10 mouse cellular contexts compared by ENCODE assay signal in genomic region chr5:33947035-33947434, GRCm38 (mm10). TPM values are rescaled to one million over a fixed set of nuclear protein-coding genes. Genes with fewer than 3 reads are reported as not detected.
DNase-seq lines count a peak whose midpoint lies in the region; ATAC-seq and TF ChIP-seq lines count a peak whose summit lies in the region.
"Not testable (repeated sequence)": the region's sequence is repeated elsewhere in the genome, so short reads cannot be mapped to it uniquely, and the experiment has no call there.
"Had no signal": no experiment of that assay in that cellular context is flagged by ENCODE, and none has a peak within 500 bp of the region (broad histone marks: within the 10 kb centered on the region; RNA-seq: fewer than 3 reads in every experiment).

No protein-coding gene starts in this region.

- H3K27ac ChIP-seq in MEL (ENCODE audit: control insufficient read depth, low read depth, low read length); gastrocnemius, adult 2 months; kidney, adult 2 months (ENCODE audit: insufficient read depth, low read depth, low read length); liver, embryonic 14.5 days; midbrain, embryonic 11.5 days (ENCODE audit: low read depth, low read length): not testable (repeated sequence)

- not testable (repeated sequence) for H3K9ac ChIP-seq in MEL (ENCODE audit: control insufficient read depth, low read depth, low read length, poor library complexity, severe bottlenecking); liver, embryonic 14.5 days (replicated peaks); midbrain, embryonic 11.5 days (ENCODE audit: low read length)

- WGBS in kidney, adult 2 months = 86% methylated on average over 16 of the region's 16 CpGs
- 78% methylated on average over 16 of the region's 16 CpGs for WGBS in liver, embryonic 14.5 days (ENCODE audit: insufficient replicate concordance)
- WGBS in midbrain, embryonic 11.5 days = 87% methylated on average over 16 of the region's 16 CpGs

- not testable (repeated sequence) for H3K4me3 ChIP-seq in MEL (ENCODE audit: control insufficient read depth in 1 of 2, insufficient read depth in 1 of 2, low read depth in 2 of 2, low read length in 2 of 2); gastrocnemius, adult 2 months; kidney, adult 2 months (ENCODE audit: insufficient read depth, low read depth, low read length); liver, embryonic 14.5 days (ENCODE audit: insufficient read depth in 1 of 2, low read depth in 2 of 2, low read length in 2 of 2); midbrain, embryonic 11.5 days (ENCODE audit: low read depth, low read length)

- intact Hi-C loops in gastrocnemius, adult 2 months (cut with DNase I) = not testable (repeated sequence)

- peak; percentile 11 for TF ChIP-seq RAD21 in MEL (IDR thresholded peaks at IDR 0.05; ENCODE audit: low read depth, low read length)

- not testable (repeated sequence) for H3K79me2 ChIP-seq in MEL (ENCODE audit: control insufficient read depth, insufficient read depth, low read length, poor library complexity)

- TF ChIP-seq EP300 in MEL (IDR thresholded peaks at IDR 0.05; ENCODE audit: low read depth in 1 of 2, low read length in 2 of 2); liver, embryonic 14.5 days (IDR thresholded peaks at IDR 0.05; ENCODE audit: low read depth): not testable (repeated sequence)

- not testable (repeated sequence) for TF ChIP-seq POLR2A in MEL (IDR thresholded peaks at IDR 0.05; ENCODE audit: control insufficient read depth in 1 of 2, insufficient read depth in 1 of 2, low read depth in 1 of 2, low read length in 2 of 2, poor library complexity in 1 of 2); kidney, adult 2 months (IDR thresholded peaks at IDR 0.05; ENCODE audit: low read depth, low read length)

- H3K4me1 ChIP-seq in MEL (ENCODE audit: control insufficient read depth in 1 of 2, insufficient read depth in 2 of 2, low read length in 2 of 2); kidney, adult 2 months (ENCODE audit: control insufficient read depth, insufficient read depth, low read length); liver, embryonic 14.5 days (replicated peaks; ENCODE audit: control insufficient read depth in 2 of 2, insufficient read depth in 2 of 2, low read length in 1 of 2); midbrain, embryonic 11.5 days (ENCODE audit: control insufficient read depth, insufficient read depth, low read length): not testable (repeated sequence)

- peak; percentile 28 to 34 for DNase-seq in B cell, adult 2 months
- not testable (repeated sequence) for DNase-seq in MEL (ENCODE audit: low read depth, low spot score); gastrocnemius, adult 2 months; kidney, adult 2 months; liver, embryonic 14.5 days (ENCODE audit: low read depth in 3 of 3, low spot score in 3 of 3)
- DNase-seq in ZHBTc4 (ENCODE audit: low read depth, low spot score) = peak; percentile 35
- peak; percentile 72 for DNase-seq in midbrain, embryonic 11.5 days (ENCODE audit: low spot score, missing footprints)

- H3K4me2 ChIP-seq in liver, embryonic 14.5 days (ENCODE audit: low read depth); midbrain, embryonic 11.5 days: not testable (repeated sequence)

- not testable (repeated sequence) for H3K27me3 ChIP-seq in MEL (ENCODE audit: control insufficient read depth in 1 of 2, insufficient read depth in 2 of 2, low read length in 2 of 2); kidney, adult 2 months (replicated peaks; ENCODE audit: control insufficient read depth, insufficient read depth, low read length); liver, embryonic 14.5 days (ENCODE audit: control insufficient read depth, insufficient read depth, low read length); midbrain, embryonic 11.5 days (ENCODE audit: control insufficient read depth, insufficient read depth, low read length)

- not testable (repeated sequence) for H3K36me3 ChIP-seq in MEL (ENCODE audit: control insufficient read depth in 1 of 2, insufficient read depth in 2 of 2, low read length in 2 of 2); kidney, adult 2 months (ENCODE audit: control insufficient read depth, insufficient read depth, low read length); liver, embryonic 14.5 days (replicated peaks; ENCODE audit: control insufficient read depth, insufficient read depth, low read depth); midbrain, embryonic 11.5 days (ENCODE audit: control insufficient read depth, insufficient read depth, low read length)

- TF ChIP-seq CTCF in MEL (IDR thresholded peaks at IDR 0.05 in 2 of 3, conservative IDR thresholded peaks at IDR 0.05 in 1 of 3; ENCODE audit: control insufficient read depth in 1 of 3, insufficient read depth in 1 of 3, low read depth in 2 of 3, low read length in 3 of 3, poor library complexity in 1 of 3, severe bottlenecking in 1 of 3) = peak; percentile 28 to 46 (median 35)
- peak; percentile 39 for TF ChIP-seq CTCF in gastrocnemius, adult 2 months (IDR thresholded peaks at IDR 0.05)
- TF ChIP-seq CTCF in kidney, adult 2 months (conservative IDR thresholded peaks at IDR 0.05; ENCODE audit: insufficient read depth, insufficient read length, low read depth, low read length) = peak; percentile 38; the same call in 1 of the 2 replicates
- TF ChIP-seq CTCF in liver, embryonic 14.5 days (IDR thresholded peaks at IDR 0.05; ENCODE audit: low read depth) = peak; percentile 72

- H3K9me3 ChIP-seq in MEL (replicated peaks; ENCODE audit: insufficient read depth, low read length); liver, embryonic 14.5 days (ENCODE audit: control insufficient read depth, low read length); midbrain, embryonic 11.5 days (ENCODE audit: control insufficient read depth, low read length): not testable (repeated sequence)

- not testable (repeated sequence) for ATAC-seq in liver, embryonic 14.5 days (ENCODE audit: insufficient read depth); midbrain, embryonic 11.5 days (ENCODE audit: low FRiP score)

RNA-seq across cellular contexts. Expression of gene Nelfa, which starts 10.8 kb away (rescaled TPM):
- total RNA-seq in MEL (2012; rRNA removed) = 58.7 and 60.5 TPM in 2 replicates
- 100 to 1,000 TPM; 117 to 207 TPM for polyA plus RNA-seq in MEL (2012; ENCODE audit: insufficient read depth in 1 of 2, insufficient read length in 2 of 2, low read depth in 1 of 2, low replicate concordance in 2 of 2, missing spikeins in 1 of 2)
- total RNA-seq in gastrocnemius, adult 2 months (2021) = 1 to 10 TPM; 7.1 to 8.2 TPM
- polyA plus RNA-seq in kidney, adult 2 months (2012; rRNA removed) = 23.0 and 24.6 TPM in 2 replicates
- polyA plus RNA-seq in liver, embryonic 14.5 days (2012; rRNA removed) = 20.2 and 22.6 TPM in 2 replicates
- polyA plus RNA-seq in liver, embryonic 14.5 days (2014; fragmentation: Nextera tagmentation; extraction: Ambion mirVana) = 21.3 and 24.1 TPM in 2 replicates
- polyA plus RNA-seq in midbrain, embryonic 11.5 days (2014; fragmentation: Nextera tagmentation; extraction: Ambion mirVana) = 57.3 and 63.9 TPM in 2 replicates

RNA-seq across cellular contexts. Expression of gene Gm1673, which starts 36.2 kb away (rescaled TPM):
- total RNA-seq in MEL (2012; rRNA removed) = not detected in 2 replicates
- not detected for polyA plus RNA-seq in MEL (2012; ENCODE audit: insufficient read depth in 1 of 2, insufficient read length in 2 of 2, low read depth in 1 of 2, low replicate concordance in 2 of 2, missing spikeins in 1 of 2)
- not detected for total RNA-seq in gastrocnemius, adult 2 months (2021)
- polyA plus RNA-seq in kidney, adult 2 months (2012; rRNA removed) = 3.3 and 4.1 TPM in 2 replicates
- 2.6 and 3.4 TPM in 2 replicates for polyA plus RNA-seq in liver, embryonic 14.5 days (2012; rRNA removed)
- 1.7 and 2.7 TPM in 2 replicates for polyA plus RNA-seq in liver, embryonic 14.5 days (2014; fragmentation: Nextera tagmentation; extraction: Ambion mirVana)
- 231 and 252 TPM in 2 replicates for polyA plus RNA-seq in midbrain, embryonic 11.5 days (2014; fragmentation: Nextera tagmentation; extraction: Ambion mirVana)
- total RNA-seq: common myeloid progenitor, adult 5-6 weeks; hematopoietic stem cell, adult 5-6 weeks had no signal
- polyA plus RNA-seq: erythroblast, embryonic 14.5 days had no signal

RNA-seq across cellular contexts. Expression of gene Nat8l, which starts 48.7 kb away (rescaled TPM):
- 0.03 TPM in 1 of 2 replicates, not detected in the other for total RNA-seq in MEL (2012; rRNA removed)
- polyA plus RNA-seq in MEL (2012; ENCODE audit: insufficient read depth in 1 of 2, insufficient read length in 2 of 2, low read depth in 1 of 2, low replicate concordance in 2 of 2, missing spikeins in 1 of 2) = not detected
- total RNA-seq in gastrocnemius, adult 2 months (2021) = under 1 TPM; 0.05 to 0.20 TPM
- polyA plus RNA-seq in kidney, adult 2 months (2012; rRNA removed) = 5.8 and 6.5 TPM in 2 replicates
- polyA plus RNA-seq in liver, embryonic 14.5 days (2012; rRNA removed) = 0.15 and 0.17 TPM in 2 replicates
- polyA plus RNA-seq in liver, embryonic 14.5 days (2014; fragmentation: Nextera tagmentation; extraction: Ambion mirVana) = 0.04 and 0.05 TPM in 2 replicates
- polyA plus RNA-seq in midbrain, embryonic 11.5 days (2014; fragmentation: Nextera tagmentation; extraction: Ambion mirVana) = 1.0 and 1.6 TPM in 2 replicates

Comparison
In these comparisons a context has a peak if more than half of its experiments do, and no peak if none do; other contexts are left out.
1. RNA of gene Gm1673, which starts 36.2 kb away (polyA plus RNA-seq): 231 to 252 TPM in midbrain, embryonic 11.5 days; 3.3 to 4.1 TPM in kidney, adult 2 months, 1.7 to 3.4 TPM in liver, embryonic 14.5 days and not detected in MEL; every median in the first group is over 10 times any median in the second.
2. Peak in every context shown above with its lines, with median percentiles within 50 percentile points of each other: CTCF ChIP-seq.